Mouse (Mus musculus) erythroid progenitor cell, adult 5-6 weeks (primary cell): ENCODE measurements around the gene Macrod2. TPM values are rescaled to one million over a fixed set of nuclear protein-coding genes. Genes with fewer than 3 reads are reported as not detected.

Experiments
- ATAC-seq: replicated peaks from 2 replicates; pipeline ENCODE4 v1.8.0; 2016; ENCODE audit warnings: moderate number of reproducible peaks, mild to moderate bottlenecking, moderate TSS enrichment, inconsistent platforms; ENCODE audit not compliant: poor library complexity, low FRiP score, severe bottlenecking
- total RNA-seq, 2 experiments: library from RNA; stranded (forward) in 1 of 2; stranded (reverse) in 1 of 2; fragments of 150-400 nt in 1 of 2; fragments of 186-747, 209-891 nt in 1 of 2; gene quantifications; 2 replicates each; pipeline versions ENCODE4 v1.2.3 to v1.2.4; 2015 to 2017; ENCODE audit warnings: low replicate concordance in 2 of 2

Gene Macrod2
- total RNA-seq, 2 experiments from 2014 or later: 0.45 to 2.1 TPM

DNA sequence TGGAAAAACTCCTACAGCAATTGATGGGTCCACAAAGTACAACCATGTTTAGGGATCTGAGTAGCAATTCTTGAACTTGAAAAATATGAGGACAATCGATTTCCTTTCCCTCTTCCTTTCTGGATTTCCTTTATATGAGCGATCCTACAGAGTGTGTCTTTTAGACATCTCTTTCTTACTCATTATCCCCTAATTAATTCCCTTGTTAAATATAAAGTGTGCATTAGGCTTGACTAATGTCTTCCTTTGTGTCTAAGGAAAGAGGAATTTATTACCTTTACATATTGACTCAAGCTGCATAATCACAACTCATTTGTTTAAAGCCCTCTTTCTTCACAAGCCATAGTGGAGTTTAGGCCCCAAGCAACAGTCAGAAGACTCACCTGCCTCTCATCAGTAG lies 1316.7 kb downstream of the Macrod2 start:
- ATAC-seq: no peak

DNA sequence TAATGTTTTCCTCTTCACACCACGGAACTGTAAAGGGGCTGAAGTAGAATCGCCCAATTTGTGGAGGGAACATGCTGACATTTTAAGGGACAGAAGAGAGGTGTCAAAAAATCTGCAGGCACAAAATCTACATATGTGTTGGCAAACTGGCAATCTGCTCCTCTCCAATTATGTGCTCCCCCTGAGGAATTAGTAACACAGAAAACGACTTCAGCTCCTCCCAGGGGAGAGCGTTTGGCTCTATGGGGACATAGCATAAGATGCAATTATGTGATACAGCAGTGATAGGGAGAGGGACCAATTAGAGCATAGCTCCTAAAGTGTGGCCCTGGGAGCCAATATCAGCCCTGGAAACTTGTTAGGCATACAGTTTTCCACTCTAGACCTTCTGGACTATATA lies 1317.2 kb downstream of the Macrod2 start:
- ATAC-seq: no peak

DNA sequence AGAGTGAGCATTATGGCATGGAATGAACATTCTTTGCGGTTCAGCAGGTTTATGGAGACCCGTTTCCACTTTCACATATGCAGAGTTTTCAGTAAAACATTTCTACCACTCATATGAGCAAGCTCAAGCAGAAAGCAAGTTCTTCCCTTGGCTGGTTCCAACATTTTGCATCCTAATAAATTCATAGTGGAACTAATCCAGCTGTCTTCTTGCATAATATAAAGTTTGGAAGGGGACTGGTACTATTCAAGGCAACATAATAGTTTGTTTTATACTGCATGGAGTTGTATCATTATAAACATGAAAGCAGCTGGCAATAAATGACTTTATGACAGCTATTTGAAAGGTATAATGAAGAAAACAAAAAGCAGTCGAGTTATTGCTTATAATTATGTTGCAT lies 1320.0 kb downstream of the Macrod2 start:
- no peak for ATAC-seq

DNA sequence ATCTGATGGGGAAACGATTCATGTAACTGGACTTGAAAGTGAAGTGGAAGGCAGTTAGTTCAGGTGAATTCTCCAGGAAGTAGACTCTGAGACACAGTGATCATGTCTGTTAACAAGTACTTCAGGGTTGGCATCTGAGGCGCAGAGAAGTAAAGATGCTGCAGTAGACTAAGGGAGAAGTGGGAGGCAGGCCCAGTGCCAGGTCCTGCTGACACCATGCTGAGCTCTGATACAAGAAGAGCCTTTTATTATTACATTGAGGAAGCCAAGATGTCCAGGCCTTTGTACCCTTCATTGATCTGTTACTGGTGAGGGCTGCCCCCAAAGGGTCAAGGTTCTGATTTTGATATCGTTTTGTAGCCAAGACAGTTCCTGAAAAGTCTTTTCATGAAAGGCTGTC lies 1327.4 kb downstream of the Macrod2 start:
- ATAC-seq: no peak

DNA sequence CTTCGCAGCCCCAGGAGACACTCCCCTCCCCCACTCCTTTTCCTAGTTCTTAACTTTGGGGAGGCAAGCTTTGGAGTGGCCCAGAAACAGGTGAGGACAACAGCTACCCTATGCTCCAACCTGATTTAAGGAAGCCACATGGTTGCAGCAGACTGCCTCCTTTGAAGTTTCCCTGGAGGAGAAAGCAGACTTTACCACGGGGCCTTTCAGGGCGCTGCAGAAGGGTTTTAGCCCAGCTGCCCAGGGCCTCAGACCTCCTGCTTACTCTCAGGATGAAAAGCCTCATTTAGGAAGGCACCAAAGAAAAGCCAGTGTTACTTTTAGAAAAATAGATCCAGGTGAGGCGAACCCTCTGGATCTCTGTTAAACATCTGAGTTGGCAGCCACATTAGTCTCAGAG lies 1333.9 kb downstream of the Macrod2 start:
- ATAC-seq: no peak

DNA sequence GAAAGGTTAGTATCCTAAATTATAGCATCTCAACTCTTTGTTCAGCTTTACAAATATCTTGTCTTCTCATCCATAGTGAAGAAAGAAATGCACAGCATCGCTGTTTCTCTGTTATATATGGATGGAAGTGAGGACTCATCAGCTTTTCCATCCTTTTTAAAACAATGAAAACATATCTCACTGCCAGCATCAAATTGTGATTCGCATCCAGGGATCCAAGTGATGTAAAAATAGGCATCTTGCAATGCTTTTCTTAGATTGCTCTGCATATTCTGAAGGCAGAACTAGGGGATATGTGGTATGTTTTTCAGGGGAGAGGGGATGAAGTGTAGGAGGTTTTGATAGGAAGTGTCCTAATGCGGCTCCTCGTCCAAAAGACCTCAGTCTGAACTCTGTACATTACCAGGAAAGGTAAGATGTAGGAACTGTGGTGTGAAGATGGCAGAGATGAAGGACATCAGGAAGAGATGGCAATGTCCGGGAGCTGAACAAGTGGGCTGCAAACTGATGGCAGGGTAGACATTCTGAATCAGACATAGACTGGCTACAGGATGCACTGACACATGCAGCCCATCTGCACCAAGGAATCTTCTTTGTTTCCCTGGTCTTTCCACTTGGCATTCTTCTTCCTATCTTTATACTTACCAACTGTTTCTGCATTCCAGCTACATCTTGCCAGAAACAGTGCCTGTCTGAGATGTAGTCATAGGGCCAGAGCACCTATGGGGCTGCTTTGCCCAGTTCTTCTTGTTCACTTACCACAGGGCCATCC lies 1341.8 kb downstream of the Macrod2 start:
- no peak for ATAC-seq

DNA sequence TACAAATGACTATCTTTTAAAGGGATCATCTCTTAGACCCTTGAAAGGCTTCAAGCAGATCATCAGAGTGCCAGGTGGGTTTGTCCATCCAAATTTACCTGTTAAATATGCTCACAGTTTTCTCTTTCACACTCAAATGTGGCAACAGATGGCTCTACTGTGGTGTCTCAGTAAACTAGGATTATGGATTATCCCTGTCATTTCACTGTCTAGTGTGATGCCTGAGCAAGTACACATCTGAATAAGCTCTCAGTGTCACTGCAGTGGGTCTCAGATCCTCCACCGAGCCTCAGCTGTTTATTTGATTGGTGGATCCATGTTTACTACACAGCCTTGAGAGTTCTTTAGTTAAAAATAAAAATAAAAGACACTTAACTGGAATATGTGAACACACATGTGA lies 1343.6 kb downstream of the Macrod2 start:
- no peak for ATAC-seq

DNA sequence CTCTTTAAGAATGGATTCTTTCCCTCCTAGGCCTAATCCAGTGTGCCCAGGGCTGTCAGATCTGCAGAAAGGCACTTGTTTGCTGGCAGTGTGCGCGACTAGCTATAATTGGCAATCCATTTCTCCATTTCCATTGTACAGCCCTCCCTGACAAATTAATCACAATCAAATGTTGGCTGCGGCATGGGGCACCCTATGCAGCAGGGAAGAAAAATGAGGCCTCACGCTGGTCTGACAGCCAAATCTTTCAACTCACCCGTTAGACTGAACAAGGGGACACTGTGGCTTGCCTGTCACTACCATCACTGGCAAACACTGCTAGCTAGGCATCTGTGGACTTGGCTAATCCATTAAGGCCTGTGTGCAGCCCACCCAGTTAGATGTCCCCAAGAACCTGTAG lies 1345.2 kb downstream of the Macrod2 start:
- ATAC-seq: no peak

DNA sequence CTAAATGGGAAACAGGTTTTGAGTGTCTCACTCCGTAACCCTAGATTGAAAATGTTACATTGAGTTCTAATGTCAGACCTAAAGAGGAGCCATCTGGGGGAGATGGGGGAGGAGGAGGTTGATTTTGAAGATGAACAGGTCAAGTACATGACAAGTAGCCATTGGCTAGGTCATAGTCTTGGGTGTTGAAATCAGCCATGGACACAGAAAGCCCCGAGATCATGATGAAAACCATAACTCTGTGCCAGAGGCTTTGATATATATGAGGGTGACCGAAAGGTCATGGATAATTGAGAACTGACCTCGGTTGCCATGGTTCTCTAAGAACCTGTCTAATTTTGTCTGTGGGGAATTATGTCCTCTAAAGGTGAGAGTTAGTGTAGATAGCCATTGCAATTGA lies 1405.1 kb downstream of the Macrod2 start:
- no peak for ATAC-seq

DNA sequence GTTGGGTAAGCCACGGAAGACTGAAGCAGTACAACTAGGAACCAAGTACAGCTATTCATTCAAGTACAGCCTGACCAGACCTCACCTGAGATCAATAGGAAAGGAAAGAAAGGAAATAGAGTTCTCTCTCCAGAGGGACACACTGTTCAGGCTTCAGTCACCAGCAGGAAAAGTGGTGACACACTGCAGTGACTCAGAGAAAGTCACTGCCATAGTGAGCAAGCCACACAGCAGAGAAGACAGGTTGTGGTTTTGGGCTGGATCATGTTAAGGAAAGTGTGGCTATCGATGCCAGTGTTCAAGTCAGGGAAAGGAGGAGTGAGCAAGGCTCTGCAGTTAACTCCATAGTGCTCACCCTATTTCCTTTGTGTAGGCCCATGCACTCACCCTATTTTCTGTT lies 1405.8 kb downstream of the Macrod2 start:
- no peak for ATAC-seq

DNA sequence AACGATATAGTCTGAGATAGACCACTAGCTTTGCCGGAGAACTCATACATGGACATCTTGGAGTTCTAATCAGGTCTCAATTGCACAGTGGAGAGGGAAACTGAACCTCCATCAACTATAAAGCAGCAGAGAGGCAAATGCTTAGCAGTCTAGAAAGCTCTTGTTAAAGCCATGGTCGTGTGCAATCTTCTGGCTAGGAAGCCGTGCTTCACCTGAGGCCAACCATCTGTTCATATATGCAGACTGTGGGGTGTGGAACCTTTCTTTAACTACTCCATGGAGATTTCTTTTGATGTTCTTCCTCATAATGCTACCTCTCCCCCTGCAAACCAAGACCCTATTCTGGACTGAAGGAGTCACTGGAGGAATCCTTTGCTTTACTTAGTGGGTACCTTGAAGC lies 1421.2 kb downstream of the Macrod2 start:
- ATAC-seq: no peak

DNA sequence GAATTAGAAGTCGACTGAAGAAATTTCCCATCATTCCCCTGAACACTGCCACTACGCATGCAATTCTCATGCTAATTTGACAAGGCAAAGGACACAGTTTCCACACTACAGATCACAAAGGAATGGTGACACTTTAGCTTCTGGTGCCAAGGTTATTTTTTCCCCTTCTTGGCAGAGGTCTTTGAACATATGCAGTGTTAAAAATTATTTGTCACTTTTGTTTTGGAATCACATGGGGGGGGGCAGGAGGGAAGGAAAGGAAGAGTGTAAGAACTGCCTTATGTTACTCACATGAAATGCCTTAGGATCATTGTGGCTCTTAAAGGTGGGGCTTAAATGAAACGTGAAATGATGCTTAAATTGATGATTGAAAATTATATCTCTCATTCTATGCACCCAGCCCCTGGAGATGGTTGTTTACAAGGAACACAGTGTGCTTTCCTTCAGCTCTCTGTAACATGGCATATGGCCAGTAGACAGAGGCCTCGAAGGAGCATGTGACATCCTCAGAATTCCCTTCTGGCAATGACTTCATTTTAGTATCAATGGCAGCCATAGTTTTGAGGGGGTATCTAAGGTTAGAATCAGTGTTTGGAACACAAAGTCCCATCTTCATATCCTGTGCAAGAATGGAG lies 1422.6 kb downstream of the Macrod2 start:
- no peak for ATAC-seq

DNA sequence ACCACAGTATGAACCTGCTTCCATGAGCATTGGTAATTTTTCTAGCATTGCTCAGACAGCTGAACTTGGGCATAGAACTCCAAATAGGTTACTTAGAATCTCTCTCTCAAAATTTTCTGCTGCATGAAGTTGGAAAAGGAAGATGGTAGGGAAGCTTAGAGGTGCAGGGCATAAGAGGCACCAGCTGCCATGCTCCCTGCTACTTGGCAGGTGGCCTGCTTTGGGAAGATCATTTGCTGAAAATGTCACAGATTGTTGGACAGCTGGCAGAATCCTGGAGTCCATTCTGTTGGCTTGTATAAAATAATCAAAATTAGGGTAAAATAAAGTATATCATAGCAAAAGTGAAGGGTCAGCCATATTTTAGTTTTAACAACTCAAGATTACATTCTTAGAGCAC lies 1425.7 kb downstream of the Macrod2 start:
- ATAC-seq: no peak

DNA sequence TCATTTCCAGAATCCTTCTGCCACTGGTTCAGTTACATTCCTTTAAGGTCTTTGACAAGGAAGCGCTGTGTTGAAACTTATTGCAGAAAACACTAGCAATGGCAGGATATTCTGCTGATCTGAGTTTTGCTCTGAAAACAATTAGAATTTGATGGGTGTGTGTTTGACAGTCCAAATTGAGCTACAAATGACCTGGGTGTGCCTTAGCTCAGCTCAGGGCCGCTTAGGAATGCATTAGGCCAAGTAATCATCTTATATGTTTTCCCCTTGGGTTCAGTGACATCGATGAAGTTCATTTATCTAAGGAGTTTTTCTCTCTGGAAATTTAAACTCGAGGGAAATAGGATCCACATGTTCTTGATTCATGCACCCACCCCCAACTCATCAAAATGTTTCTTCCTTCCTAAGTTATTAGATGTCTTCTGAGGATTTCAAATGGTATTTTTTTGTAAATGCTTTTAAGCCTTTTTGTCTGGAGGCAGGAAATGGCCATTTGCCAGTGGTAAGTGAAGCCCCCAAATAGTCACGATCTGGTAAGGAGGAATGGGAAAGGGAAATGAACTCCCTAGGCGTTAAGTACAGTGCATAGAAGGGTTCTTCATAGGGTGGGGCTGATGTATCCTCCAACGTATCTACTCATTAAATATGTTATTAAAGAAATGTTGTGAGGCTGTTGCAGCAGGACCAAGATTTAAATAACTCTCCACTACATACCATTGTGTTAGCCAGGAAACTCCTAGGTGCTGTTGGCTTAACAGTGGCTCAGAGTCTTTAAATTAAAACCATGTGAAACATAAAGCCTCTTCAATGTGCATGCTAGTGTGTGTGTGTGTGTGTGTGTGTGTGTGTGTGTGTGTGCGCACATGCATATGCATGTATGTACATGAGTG lies 1430.7 kb downstream of the Macrod2 start:
- no peak for ATAC-seq

DNA sequence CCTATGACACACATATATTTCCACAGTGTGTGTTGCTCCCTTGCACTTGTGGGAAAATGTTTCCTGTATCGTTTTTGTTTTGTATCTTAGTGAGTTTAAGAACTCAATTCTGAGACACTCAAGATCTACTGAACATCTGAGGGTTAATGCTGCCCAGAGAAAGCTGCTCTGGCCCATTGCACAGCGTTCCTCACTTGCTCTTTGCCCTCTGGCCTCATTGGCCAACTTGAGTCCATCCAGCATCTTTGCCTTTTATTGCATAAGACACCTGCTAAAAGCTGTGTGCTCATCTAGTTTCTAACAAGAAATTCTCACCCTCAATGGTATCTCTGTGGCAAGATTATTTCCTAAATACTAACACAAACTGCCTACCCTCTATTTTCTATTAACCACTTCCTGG lies 1435.4 kb downstream of the Macrod2 start:
- ATAC-seq: no peak

DNA sequence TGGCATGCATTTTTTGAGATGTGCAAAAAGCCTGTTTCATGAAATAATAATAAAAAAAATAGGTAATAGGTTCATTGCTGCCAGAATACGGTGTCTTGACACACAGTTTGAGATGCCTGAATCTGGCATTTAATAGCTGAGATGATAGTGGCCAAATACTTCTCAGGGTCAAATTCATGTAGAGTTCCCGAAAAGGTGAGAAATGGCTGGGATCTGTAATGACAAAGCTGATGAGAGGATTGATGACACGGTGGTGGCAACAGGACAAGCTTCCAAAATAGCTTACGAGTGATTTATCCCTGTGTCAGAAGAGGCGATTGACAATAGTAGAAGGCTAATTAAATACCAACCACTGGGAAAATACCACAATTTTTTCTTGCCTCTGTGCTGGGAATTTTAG lies 1436.4 kb downstream of the Macrod2 start:
- no peak for ATAC-seq

DNA sequence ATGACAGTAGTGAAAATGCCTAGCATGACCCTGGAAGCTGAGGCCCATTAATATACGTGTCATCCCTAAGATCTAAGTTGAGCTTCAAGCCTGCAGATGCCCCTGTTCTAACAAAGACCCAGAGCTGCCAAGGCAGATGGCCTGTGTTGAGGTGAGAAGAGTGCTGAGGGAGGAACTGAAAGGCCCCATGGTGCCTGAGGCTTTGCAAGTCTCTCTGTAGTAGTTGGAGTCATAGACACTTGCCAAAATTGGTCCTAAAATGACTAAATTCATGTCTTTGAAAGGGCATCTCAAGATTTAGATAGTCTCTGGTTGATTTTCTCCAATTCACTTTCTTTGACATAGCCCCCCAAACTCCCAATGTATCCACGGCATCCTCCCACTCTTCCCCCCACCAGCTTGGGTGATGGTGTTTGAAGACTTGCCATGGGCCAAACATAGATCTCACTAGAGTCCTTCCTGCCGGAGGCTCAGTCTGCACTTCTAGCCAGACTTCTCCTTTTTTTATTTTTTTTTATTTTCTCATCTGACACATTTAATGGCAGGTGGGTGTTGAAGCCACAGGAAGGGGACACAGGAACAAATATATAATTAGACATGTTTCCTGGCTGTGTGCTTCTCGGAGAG lies 1439.2 kb downstream of the Macrod2 start:
- no peak for ATAC-seq

DNA sequence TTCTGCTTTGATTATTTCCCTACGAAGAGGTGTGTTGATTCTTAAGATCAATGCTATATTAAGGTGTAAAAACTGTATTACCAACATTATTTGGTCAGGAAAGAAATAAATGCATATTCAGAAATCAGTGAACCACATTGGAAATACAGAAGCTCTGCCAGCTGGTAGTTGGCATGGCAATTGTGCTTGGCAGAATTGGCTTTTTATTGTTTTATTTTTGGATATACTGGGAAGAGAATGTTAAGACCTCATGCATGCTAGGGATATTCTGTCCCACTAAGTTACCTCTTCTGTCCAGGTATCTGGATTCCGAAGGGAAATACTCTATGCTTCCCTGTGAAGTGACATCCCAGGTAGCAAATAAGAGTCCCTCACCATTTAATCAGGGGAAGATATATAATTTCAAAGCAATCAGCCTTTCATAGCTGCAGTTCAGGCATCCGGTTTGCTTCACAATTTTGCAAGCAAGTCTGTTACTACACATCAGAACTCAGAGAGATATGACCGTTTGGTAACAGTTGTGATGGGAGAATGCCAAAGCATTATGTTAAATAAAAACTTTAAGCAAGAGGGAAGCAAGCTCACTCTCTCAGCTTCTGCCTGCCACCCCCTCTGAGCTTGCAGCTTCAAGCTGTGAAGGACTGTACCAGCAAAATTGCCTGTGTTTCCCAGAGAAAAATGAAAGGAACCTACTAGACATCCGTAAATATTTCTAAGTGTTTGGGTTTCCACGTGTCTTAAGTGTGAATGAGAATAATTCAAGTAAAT lies 1449.5 kb downstream of the Macrod2 start:
- ATAC-seq: no peak

DNA sequence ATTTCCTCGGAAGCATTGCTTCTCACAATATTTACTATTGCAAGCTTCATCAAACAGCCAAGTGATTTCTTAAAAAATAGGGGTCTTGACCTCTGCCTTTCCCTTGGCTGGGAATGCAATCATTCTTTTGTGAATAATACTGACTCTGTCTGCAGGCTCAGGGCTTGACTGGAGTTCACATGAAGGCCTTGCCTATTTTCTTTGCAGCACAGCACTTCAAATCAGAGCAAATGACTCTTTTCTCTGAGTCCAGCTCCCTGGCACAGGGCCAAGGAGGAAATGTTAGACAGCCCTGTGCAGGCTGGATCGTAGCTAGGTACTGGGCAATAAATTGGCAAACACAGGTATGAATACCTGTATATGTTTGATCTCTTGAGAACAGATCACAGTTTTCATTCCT lies 1464.1 kb downstream of the Macrod2 start:
- no peak for ATAC-seq
